Comparison of ENCODE assay signal across 8 mouse cellular contexts in the genomic region with DNA sequence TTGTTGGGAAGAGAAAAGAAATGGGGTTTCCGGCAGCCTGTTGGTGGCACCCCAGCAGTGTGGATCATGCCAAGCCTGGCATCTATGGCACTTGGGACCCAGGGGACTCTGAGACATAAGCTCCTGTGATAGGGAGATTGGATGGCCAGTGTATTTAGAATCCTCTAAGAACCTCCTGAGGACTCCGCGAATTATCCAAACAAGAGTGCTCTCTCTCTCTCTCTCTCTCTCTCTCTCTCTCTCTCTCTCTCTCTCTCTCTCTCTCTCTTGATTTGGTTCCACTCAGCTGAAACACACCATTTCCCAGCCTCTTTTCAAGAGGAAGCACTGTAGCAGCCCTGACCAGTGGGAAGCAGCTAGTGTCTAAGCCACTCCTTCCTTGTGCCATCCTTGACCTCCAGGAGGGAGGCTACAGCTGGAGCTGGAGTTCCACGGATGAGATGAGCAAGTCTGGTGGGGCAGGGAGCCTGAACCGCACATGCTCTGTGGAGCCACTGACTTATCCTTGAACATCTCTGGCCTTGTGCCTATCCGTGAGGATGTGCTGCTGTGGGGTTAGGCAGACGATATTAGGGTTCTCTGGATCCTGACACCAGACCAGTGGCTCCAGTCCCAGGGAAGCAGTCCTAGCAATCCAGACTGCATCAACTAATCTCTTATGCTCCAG.
DNase-seq lines count a peak whose midpoint lies in the region; ATAC-seq lines count a peak whose summit lies in the region.

No protein-coding gene starts in this region.

- H3K4me2 ChIP-seq in forebrain, embryonic 11.5 days (ENCODE audit: low read depth, low read length, severe bottlenecking), result no peak overlapping the region
- peak overlapping the region; percentile 21; the same call in 1 of the 2 replicates for H3K4me2 ChIP-seq in embryonic facial prominence, embryonic 15.5 days (replicated peaks)
- peak overlapping the region; percentile 34 for H3K4me2 ChIP-seq in intestine, embryonic 16.5 days (ENCODE audit: low read depth, low read length)
- 0 out of 2 replicates have a peak overlapping the region, but pooled peaks have one; percentile 17 for H3K4me2 ChIP-seq in midbrain, embryonic 16.5 days (ENCODE audit: low read length)

- no peak for ATAC-seq in forebrain, embryonic 11.5 days (replicated peaks; ENCODE audit: low FRiP score)
- ATAC-seq in embryonic facial prominence, embryonic 15.5 days (ENCODE audit: insufficient number of reproducible peaks, low FRiP score, low TSS enrichment, low read depth), result no peak
- ATAC-seq in intestine, embryonic 16.5 days, result peak; percentile 57
- peak; percentile 33; the same call in 1 of the 2 replicates for ATAC-seq in midbrain, embryonic 16.5 days
- ATAC-seq in monocyte, adult 5-6 weeks (replicated peaks; ENCODE audit: insufficient number of reproducible peaks, low FRiP score, low TSS enrichment, poor library complexity, severe bottlenecking), result no peak

- peak overlapping the region; percentile 85 for H3K27ac ChIP-seq in forebrain, embryonic 10.5 days
- H3K27ac ChIP-seq in forebrain, embryonic 11.5 days (ENCODE audit: low read depth, low read length), result no peak overlapping the region
- peak overlapping the region; percentile 87 for H3K27ac ChIP-seq in embryonic facial prominence, embryonic 15.5 days (replicated peaks)
- H3K27ac ChIP-seq in intestine, embryonic 16.5 days (ENCODE audit: low read length), result peak overlapping the region; percentile 96
- H3K27ac ChIP-seq in midbrain, embryonic 16.5 days (ENCODE audit: low read length), result peak overlapping the region; percentile 80

- no peaks in the 10 kb centered on the region for H3K36me3 ChIP-seq in forebrain, embryonic 10.5 days (replicated peaks)
- H3K36me3 ChIP-seq in forebrain, embryonic 11.5 days (ENCODE audit: control insufficient read depth, insufficient read depth, low read length), result no peaks in the 10 kb centered on the region
- no peaks in the 10 kb centered on the region for H3K36me3 ChIP-seq in embryonic facial prominence, embryonic 15.5 days
- no peaks in the 10 kb centered on the region for H3K36me3 ChIP-seq in intestine, embryonic 16.5 days (ENCODE audit: control insufficient read depth, insufficient read depth, low read length)
- H3K36me3 ChIP-seq in midbrain, embryonic 16.5 days (ENCODE audit: control insufficient read depth, insufficient read depth, low read length), result no peaks in the 10 kb centered on the region

- H3K9ac ChIP-seq in forebrain, embryonic 11.5 days (ENCODE audit: low read length), result no peak overlapping the region
- no peak overlapping the region for H3K9ac ChIP-seq in embryonic facial prominence, embryonic 15.5 days
- H3K9ac ChIP-seq in intestine, embryonic 16.5 days (ENCODE audit: low read depth, low read length), result peak overlapping the region; percentile 56
- H3K9ac ChIP-seq in midbrain, embryonic 16.5 days (ENCODE audit: low read depth, low read length), result no peak overlapping the region

- H3K4me3 ChIP-seq in forebrain, embryonic 10.5 days, result 0 out of 2 replicates have a peak overlapping the region, but pooled peaks have one; percentile 15
- H3K4me3 ChIP-seq in forebrain, embryonic 11.5 days (ENCODE audit: low read depth, low read length), result no peak overlapping the region
- no peak overlapping the region for H3K4me3 ChIP-seq in embryonic facial prominence, embryonic 15.5 days (replicated peaks)
- H3K4me3 ChIP-seq in intestine, embryonic 16.5 days (ENCODE audit: low read length), result peak overlapping the region; percentile 18; the same call in 1 of the 2 replicates
- no peak overlapping the region for H3K4me3 ChIP-seq in midbrain, embryonic 16.5 days (ENCODE audit: low read depth, low read length)

- no peaks in the 10 kb centered on the region for H3K9me3 ChIP-seq in forebrain, embryonic 10.5 days
- no peaks in the 10 kb centered on the region for H3K9me3 ChIP-seq in forebrain, embryonic 11.5 days (ENCODE audit: control insufficient read depth, low read length)
- no peaks in the 10 kb centered on the region for H3K9me3 ChIP-seq in embryonic facial prominence, embryonic 15.5 days (replicated peaks)
- no peaks in the 10 kb centered on the region for H3K9me3 ChIP-seq in intestine, embryonic 16.5 days (ENCODE audit: control insufficient read depth, low read length)
- H3K9me3 ChIP-seq in midbrain, embryonic 16.5 days (replicated peaks; ENCODE audit: control insufficient read depth, low read length, poor library complexity, severe bottlenecking), result no peaks in the 10 kb centered on the region

- 60% methylated on average over 7 of the region's 7 CpGs for WGBS in forebrain, embryonic 10.5 days
- WGBS in forebrain, embryonic 11.5 days, result 69% methylated on average over 7 of the region's 7 CpGs
- 29% methylated on average over 7 of the region's 7 CpGs for WGBS in embryonic facial prominence, embryonic 15.5 days
- 36% methylated on average over 7 of the region's 7 CpGs for WGBS in intestine, embryonic 16.5 days
- 37% methylated on average over 7 of the region's 7 CpGs for WGBS in midbrain, embryonic 16.5 days

- peaks cover 15% of the 10 kb centered on the region for H3K27me3 ChIP-seq in forebrain, embryonic 10.5 days (ENCODE audit: poor library complexity, severe bottlenecking)
- no peaks in the 10 kb centered on the region for H3K27me3 ChIP-seq in forebrain, embryonic 11.5 days (ENCODE audit: control insufficient read depth, insufficient read depth, low read length)
- H3K27me3 ChIP-seq in embryonic facial prominence, embryonic 15.5 days, result no peaks in the 10 kb centered on the region
- H3K27me3 ChIP-seq in intestine, embryonic 16.5 days (replicated peaks; ENCODE audit: control insufficient read depth, insufficient read depth, low read length), result no peaks in the 10 kb centered on the region
- H3K27me3 ChIP-seq in midbrain, embryonic 16.5 days (ENCODE audit: control insufficient read depth, insufficient read depth, low read depth, low read length), result no peaks in the 10 kb centered on the region

- peaks cover 80% of the 10 kb centered on the region for H3K4me1 ChIP-seq in forebrain, embryonic 10.5 days
- peaks cover 6% of the 10 kb centered on the region; the same call in 1 of the 2 replicates for H3K4me1 ChIP-seq in forebrain, embryonic 11.5 days (replicated peaks; ENCODE audit: control insufficient read depth, insufficient read depth, low read length)
- peaks cover 56% of the 10 kb centered on the region for H3K4me1 ChIP-seq in embryonic facial prominence, embryonic 15.5 days
- peaks cover 39% of the 10 kb centered on the region for H3K4me1 ChIP-seq in intestine, embryonic 16.5 days (ENCODE audit: control insufficient read depth, insufficient read depth, low read length)
- H3K4me1 ChIP-seq in midbrain, embryonic 16.5 days (ENCODE audit: control insufficient read depth, insufficient read depth, low read length), result peaks cover 26% of the 10 kb centered on the region

- peak; percentile 35 for DNase-seq in forebrain, embryonic 10.5 days (ENCODE audit: extremely low spot score, low spot score)
- no peak for DNase-seq in forebrain, embryonic 11.5 days (ENCODE audit: low spot score)
- peak; percentile 86 for DNase-seq in MN1 (ENCODE audit: low spot score)
- DNase-seq in spleen, adult 18-20 months, result no peak

Comparison
In these comparisons a context has a peak if more than half of its experiments do, and no peak if none do; other contexts are left out.
1. DNase-seq: peak in forebrain, embryonic 10.5 days (single experiment) and MN1 (single experiment); none in forebrain, embryonic 11.5 days (single experiment) and spleen, adult 18-20 months (0 of 2).
2. H3K4me3 ChIP-seq: peak in forebrain, embryonic 10.5 days (single experiment) and intestine, embryonic 16.5 days (single experiment); none in forebrain, embryonic 11.5 days (single experiment), embryonic facial prominence, embryonic 15.5 days (single experiment) and midbrain, embryonic 16.5 days (single experiment).
3. ATAC-seq: peak in intestine, embryonic 16.5 days (single experiment) and midbrain, embryonic 16.5 days (single experiment); none in forebrain, embryonic 11.5 days (single experiment), embryonic facial prominence, embryonic 15.5 days (single experiment) and monocyte, adult 5-6 weeks (single experiment).